Mouse (Mus musculus) thymus, postnatal 0 days (tissue): ENCODE data around the gene Cln3. TPM values are rescaled to one million over a fixed set of nuclear protein-coding genes. Genes with fewer than 3 reads are reported as not detected.

Experiments
- DNase-seq: peaks from one replicate; pipeline ENCODE4 v3.0.0-alpha.2; 2015; ENCODE audit warnings: low spot score
- polyA plus RNA-seq: library from polyadenylated mRNA; unstranded; fragments of >200 nt; fragmentation: Nextera tagmentation; extraction: Ambion mirVana; gene quantifications from 2 replicates; pipeline ENCODE4 v1.2.1, GENCODE M21; 2015

Gene Cln3
- polyA plus RNA-seq, 1 experiment from 2014 or later = 28.2 TPM

GRCm38 (mm10) chr7:126595890-126596289 is 10.3 kb upstream of the Cln3 start:
- no peak for DNase-seq

GRCm38 (mm10) chr7:126594862-126595561 is 9.4 kb upstream of the Cln3 start, which contains the start of gene Il27:
Il27 (minus strand) TSS chr7:126594941.
- DNase-seq = no peak

DNA sequence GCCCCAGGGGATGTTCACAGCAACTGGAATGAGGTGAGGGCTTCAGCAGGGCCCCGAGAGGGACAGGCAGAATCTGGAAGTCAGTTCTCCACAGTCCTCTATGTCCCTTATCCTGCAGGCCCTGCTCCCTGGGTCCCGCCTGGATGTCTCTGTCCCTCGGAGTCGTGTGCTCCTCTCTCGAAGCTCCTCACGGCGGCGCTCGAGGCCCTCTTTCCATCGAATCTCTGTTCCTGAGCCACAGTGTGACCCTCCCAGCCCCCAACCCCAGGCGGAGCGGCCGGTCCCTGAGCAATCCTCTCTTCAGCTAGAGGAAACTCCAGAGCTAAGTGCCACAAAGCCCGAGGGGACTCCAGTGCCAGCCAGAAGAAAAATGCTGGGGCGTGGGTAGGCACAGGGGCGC is 2.2 kb upstream of the Cln3 start:
- DNase-seq = no peak

DNA sequence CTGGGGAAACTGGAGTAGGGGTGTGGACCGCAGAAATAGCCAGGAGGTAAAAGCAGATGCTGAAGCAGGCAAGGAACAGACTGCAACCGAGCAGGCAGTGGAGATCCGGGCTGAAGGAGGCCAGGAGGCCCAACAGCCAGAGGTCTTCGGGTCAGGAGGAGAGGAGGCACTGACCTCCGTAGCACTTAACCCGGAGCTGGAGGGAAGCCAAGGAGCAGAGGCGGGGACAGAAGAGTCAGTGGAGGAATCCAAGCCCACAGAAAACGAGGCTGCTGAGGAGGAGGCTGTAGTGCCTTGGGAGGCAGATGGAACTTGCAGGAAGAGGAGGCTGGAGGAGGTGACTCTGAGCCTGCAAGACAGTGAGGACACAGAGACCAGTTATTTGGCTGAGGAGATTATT is 1.2 kb upstream of the Cln3 start:
- DNase-seq = no peak

- peak; percentile 46 for DNase-seq
These were observed 1.1 kb downstream of the Cln3 start, which contains the start of gene Apobr for GRCm38 (mm10) chr7:126584506-126584977. Apobr (plus strand) TSS chr7:126584942.

DNA sequence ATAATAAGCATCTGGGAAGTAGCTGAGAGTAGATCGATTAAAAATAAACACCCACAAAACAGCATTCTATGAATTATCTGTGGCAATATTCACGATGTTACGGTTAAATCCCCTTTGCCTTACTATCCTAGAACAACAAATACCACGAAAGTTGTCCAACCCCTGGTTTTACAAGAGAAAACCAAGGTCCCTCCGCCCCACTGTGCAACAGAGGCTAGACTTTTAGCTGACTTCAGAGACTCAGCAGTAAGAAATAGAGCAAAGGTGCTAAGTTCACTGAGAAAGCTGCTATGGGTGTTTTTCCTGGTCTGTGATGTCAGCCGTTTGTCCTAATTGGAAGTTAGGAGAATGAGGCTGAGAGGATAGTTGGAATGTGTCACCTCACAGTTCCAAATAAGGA is 1.9 kb downstream of the Cln3 start:
- DNase-seq = no peak

DNA sequence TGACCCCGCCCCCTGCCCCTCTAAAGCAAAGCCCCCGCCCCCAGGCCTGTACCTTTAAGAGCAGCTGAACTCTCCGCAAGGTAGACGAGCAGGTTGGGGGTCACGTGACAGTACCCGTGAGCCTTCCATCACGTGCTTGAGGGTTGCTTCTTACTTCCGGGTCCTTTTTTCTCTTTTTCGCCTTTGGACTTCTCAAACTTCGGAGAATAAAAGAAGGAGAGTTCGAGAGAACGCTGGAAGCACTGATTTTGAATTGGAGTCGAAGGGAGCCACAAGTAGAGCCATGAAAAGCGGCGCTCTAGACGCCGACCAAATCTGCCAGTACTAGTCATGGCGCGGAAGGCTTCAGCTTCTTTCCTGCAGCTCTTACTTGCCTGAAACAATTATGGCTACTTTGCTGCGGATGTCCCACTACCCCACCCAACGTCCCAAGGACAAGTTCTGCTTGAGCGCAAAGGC is 2.3 kb downstream of the Cln3 start:
- DNase-seq = peak; percentile 92

DNA sequence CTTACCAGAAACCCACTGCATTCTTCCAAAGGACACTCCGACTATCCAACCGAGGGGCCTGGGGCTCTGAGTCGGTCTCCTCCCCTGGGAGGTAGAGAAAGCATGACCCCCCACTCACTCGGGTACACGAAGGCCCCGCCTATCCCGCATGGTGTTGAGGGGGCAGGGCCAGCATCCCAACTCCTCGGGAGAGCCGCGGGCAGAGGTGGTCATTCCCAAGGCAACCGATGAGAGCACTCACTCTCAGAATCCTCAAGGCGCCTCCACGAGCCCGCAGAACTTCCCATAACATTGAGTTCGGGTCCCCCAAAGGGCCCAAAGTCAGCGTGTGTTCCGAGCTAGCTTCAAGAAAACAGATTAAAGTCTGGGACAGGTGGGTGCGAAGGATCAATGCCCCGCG is 2.9 kb downstream of the Cln3 start:
- no peak for DNase-seq

DNA sequence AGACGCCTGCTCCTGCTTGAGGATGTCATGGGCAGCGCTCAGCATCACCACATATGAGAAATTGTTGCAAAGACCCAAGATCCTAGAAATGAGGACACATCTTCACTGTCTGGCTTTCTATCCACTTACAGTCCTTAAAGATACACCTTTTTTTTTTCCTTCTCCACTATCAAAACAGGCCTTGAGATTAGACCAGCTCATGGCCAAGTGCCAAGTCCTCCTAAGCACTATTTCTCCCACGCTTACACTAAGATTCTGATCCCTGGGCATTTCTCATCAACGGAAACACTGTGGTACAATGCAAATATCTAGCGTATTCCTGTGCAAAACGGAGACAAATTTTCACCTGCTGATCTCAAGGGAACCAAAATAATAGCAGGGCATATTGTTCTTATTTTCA is 4.0 kb downstream of the Cln3 start:
- DNase-seq = no peak

DNA sequence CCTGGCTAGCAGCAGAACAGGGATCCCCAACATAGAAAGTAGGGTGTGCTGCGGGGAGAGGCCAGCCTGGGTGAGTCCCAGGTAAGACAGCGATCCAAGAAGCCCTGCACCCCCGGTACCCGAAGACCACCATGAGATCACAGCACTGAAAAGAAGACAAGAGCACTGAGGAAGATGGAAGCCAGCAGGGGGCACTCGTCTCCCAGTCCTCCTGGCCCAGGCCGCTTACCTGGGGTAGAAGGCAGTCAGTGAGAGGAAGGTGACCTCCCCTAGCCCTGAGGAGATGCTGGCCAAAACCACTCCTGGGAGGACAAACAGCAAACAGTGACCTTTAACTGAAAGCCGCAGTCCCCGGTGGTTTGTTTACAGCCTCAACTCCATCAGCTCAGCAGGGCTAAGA is 6.4 kb downstream of the Cln3 start:
- DNase-seq = peak; percentile 43

DNA sequence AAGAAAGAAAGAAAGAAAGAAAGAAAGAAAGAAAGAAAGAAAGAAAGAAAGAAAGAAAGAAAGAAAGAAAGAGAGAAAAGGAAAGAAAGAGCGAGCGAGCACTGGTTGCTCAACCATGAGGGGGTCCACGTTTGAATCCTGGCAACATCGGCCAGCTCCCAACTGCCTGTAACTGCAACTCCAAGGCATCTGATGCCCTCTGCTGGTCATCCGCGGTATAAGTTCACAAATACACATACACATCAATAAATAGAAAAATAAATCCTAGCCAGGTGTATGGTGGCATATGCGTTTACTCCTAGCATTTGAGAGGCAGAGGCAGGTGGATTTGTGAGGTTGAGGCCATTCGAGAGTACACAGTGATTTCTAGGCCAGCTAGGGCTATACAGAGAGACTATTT is 8.7 kb downstream of the Cln3 start:
- DNase-seq = peak; percentile 62

DNA sequence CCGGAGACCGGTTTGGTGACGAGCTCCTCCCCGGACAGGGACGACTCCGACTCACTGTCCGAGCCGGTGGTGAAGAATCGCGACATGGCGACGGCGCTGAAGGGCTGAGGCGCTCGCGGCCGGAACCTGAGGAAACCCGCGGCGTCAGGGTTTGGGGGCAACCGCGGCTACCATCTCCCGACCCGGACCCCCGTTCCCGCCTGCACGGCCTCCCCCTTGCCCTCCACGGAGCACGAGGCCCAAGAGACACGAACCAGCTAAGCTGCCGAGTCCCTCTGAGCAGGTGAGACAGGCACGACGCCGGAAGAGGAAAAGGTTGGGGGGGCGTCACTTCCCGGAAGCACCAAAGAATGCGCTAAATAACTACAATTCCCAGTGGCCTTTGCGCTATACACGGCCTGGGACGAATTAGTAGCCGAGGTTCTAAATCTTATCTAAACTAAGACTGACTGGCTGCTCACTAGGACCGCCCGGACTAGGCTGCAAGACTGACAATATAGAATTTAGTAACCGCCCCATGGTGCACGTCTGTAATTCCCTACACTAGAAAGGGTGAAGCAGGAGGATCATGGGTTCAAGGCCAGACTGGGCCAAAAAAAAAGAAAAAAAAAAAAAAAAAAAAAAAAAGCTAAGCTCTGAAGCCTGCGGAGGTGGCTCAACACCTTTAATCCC is 19.4 kb downstream of the Cln3 start, which contains the start of gene Eif3c:
TSS of gene Eif3c (minus strand) at position 318 of the 672 bp plus-strand sequence.
- DNase-seq = peak; percentile 90

DNA sequence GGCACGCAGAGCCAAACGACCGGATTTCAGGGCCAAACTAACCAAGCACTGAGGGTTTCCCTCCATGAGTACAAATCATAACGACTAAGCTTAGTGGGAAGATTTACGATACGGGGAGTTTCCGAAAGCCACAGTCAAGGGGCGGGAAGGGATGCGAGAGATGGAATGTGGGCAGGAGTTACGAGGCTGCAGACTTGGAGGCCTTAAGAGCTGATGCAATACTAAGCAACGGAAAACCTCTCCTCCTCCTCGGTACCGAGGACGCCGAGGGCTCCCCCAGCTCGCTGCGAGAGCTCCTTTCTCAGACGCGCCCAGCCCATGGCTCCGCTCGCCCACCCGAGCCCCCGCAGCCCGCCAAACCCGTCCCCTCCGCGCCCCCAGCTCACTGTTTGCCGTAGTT is 19.9 kb downstream of the Cln3 start:
- DNase-seq = no peak

DNA sequence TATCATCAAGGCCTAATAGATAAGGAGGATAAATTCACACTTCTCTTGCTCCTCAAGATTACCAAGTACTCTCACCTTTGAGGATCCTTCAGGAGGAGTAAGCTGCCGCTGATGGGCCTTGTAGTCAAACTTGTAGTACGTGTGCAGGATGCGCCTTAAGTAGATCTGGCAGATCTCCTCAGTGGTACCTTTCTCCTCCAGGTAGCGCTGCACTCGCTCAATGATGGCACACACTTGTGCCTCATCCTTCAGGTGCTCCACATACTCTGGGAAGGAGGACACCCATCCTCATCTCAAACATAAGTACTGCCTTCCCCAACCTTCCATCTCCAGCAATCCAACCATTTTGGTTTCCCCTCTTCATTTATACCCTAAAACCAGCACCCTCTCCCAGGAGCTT is 29.0 kb downstream of the Cln3 start:
- no peak for DNase-seq

DNA sequence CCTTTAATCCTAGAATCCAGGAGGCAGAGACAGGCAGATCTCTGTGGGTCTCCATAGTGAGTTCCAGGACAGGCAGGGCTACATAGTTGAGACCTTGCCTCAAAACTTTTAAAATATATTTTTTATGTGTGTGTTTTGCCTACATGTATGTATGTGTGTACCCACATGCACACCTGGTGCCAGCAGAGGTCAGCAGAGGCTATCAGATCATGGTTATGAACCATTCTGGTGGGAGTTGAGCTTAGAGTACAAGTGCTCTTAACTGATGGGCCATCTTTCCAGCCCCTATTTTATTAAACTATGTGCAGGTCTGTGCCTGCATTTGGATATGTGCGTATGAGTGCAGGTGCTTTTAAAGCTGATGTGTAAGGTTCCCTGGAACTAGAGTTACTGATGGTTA is 30.8 kb downstream of the Cln3 start:
- peak; percentile 42 for DNase-seq

- no peak for DNase-seq
These were observed 40.0 kb downstream of the Cln3 start for GRCm38 (mm10) chr7:126545631-126546030.

GRCm38 (mm10) chr7:126541661-126542060 is 44.0 kb downstream of the Cln3 start:
- no peak for DNase-seq

GRCm38 (mm10) chr7:126537820-126538585 is 47.6 kb downstream of the Cln3 start:
- peak; percentile 64 for DNase-seq

DNA sequence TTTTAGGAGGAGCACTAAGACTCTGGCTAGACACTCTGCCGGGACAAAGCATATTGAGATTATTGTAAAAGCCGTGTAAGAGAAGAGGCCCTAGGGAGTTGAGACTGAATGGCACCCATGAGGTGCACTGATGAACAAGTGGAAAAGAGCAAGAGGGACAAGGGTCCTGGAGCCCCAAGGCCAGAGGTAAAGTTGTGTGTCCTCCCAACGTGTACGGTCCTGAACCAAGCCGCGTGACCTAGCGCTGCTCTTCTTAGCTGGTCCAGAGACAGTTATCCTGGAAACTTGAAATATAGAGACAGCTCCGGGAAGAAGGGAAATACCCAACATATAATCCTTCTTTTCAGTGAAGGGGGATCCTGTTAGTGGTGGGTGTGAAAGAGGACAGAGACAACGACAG is 49.2 kb downstream of the Cln3 start:
- no peak for DNase-seq

DNA sequence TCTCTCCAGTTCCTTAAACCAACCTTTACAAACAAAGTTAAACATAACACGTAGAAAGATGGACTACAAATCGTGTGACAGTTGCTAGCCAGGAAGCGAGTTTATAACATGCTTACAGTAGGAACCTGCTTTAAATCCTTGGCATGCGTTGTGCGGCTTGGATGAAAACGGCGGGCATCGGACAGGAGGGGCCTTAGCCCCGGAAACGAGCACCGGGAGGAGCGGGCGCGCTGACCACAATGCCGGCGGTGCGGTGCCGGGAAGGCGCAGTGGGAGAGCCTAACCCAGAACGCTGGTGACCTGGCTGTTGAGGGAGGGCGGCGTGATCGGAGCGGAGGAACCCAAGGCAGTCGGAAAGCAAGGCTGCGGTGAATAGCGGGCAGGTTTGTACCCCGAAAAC is 49.9 kb downstream of the Cln3 start:
- peak; percentile 9 for DNase-seq

- DNase-seq = no peak
These were observed 52.2 kb downstream of the Cln3 start for GRCm38 (mm10) chr7:126533434-126533833.

- peak; percentile 63 for DNase-seq
These were observed 57.4 kb downstream of the Cln3 start for GRCm38 (mm10) chr7:126528166-126528577.
